Mouse (Mus musculus): ENCODE measurements at regions not wholly inside any gene's neighbourhood (a gene's known extent, or its start where the extent isn't known, plus 50 kb on each side); places are given as distances from the start of the nearest gene placed in this dataset.

GRCm38 (mm10) chr13:28418936-28419681 is 161.8 kb downstream of the Gm11361 start:
- Histone ChIP-seq H3K36me3 (ENCODE audit: control insufficient read depth) (no peaks in the 10 kb centered on the region), H3K4me1 (ENCODE audit: control insufficient read depth) (no peaks in the 10 kb centered on the region), H3K9me3 (ENCODE audit: control insufficient read depth, low read length) (no peaks in the 10 kb centered on the region), H3K27me3 (ENCODE audit: control insufficient read depth) (peaks cover 4% of the 10 kb centered on the region; the same call in 1 of the 2 replicates), H3K4me3 (replicated peaks) (no peak overlapping the region)
- TF ChIP-seq GATA1 (IDR thresholded peaks at IDR 0.05; ENCODE audit: low read length): no peak
- no peak for TF ChIP-seq TAL1 (IDR thresholded peaks at IDR 0.05; ENCODE audit: low read length)

DNA sequence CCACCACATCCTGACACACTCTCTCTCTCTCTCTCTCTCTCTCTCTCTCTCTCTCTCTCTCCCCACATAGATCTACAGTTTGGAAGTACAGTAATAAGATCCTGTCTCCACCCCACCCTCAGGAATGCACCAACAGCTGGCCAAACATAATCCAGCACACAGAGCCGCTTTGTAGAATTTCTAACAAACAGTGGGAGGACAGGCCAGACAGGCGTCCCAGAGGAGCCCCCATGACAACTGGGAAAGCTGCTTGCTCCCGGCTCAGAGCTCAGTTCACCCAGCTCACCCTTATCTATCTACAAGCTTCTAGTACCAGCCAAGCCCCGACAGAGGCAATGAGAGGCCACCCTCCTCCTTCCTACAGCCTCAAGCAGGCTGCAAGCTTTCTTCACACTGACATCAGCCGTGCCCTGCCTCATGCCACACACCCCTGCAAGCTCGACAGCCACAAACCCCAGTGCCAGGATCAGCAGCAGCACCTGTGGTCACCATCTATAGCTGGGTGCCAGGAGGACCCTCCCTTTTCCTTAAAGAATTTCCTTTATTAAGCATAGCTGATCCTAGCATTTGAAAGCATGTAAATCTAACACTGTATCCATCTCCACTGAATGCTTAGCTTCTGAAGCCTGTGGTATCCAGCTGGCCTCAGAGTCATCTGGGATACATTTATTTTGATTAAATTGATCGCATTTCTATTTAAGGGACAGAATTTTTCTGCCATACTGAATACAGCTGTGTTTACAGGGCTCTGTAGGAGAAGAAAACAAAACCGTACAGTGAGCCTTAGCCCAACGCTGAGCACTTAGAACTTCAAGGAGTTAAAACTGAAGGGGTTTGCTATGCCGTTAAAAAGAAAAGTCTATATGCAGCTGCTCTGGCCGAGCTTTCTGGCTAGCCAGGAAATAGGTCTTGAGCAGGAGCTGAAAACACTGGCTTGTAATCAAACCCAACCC is 160.9 kb downstream of the Gm11361 start:
- Histone ChIP-seq H3K4me3 (replicated peaks) (no peak overlapping the region), H3K36me3 (ENCODE audit: control insufficient read depth) (no peaks in the 10 kb centered on the region), H3K4me1 (ENCODE audit: control insufficient read depth) (no peaks in the 10 kb centered on the region), H3K9me3 (ENCODE audit: control insufficient read depth, low read length) (no peaks in the 10 kb centered on the region), H3K27me3 (ENCODE audit: control insufficient read depth) (peaks cover 4% of the 10 kb centered on the region; the same call in 1 of the 2 replicates)
- no peak for TF ChIP-seq GATA1 (IDR thresholded peaks at IDR 0.05; ENCODE audit: low read length)
- no peak for TF ChIP-seq TAL1 (IDR thresholded peaks at IDR 0.05; ENCODE audit: low read length)

- Histone ChIP-seq H3K4me1 (ENCODE audit: control insufficient read depth) (no peaks in the 10 kb centered on the region), H3K4me3 (replicated peaks) (no peak overlapping the region), H3K9me3 (ENCODE audit: control insufficient read depth, low read length) (no peaks in the 10 kb centered on the region), H3K36me3 (ENCODE audit: control insufficient read depth) (no peaks in the 10 kb centered on the region), H3K27me3 (ENCODE audit: control insufficient read depth) (peaks cover 4% of the 10 kb centered on the region; the same call in 1 of the 2 replicates)
- no peak for TF ChIP-seq TAL1 (IDR thresholded peaks at IDR 0.05; ENCODE audit: low read length)
- TF ChIP-seq GATA1 (IDR thresholded peaks at IDR 0.05; ENCODE audit: low read length): no peak
Measured at GRCm38 (mm10) chr13:28417431-28417928, 160.2 kb downstream of the Gm11361 start.

GRCm38 (mm10) chr13:28416887-28417286 is 159.6 kb downstream of the Gm11361 start:
- Histone ChIP-seq H3K4me1 (ENCODE audit: control insufficient read depth) (no peaks in the 10 kb centered on the region), H3K36me3 (ENCODE audit: control insufficient read depth) (no peaks in the 10 kb centered on the region), H3K27me3 (ENCODE audit: control insufficient read depth) (peaks cover 4% of the 10 kb centered on the region; the same call in 1 of the 2 replicates), H3K4me3 (replicated peaks) (no peak overlapping the region), H3K9me3 (ENCODE audit: control insufficient read depth, low read length) (no peaks in the 10 kb centered on the region)
- TF ChIP-seq TAL1 (IDR thresholded peaks at IDR 0.05; ENCODE audit: low read length) (no peak), GATA1 (IDR thresholded peaks at IDR 0.05; ENCODE audit: low read length) (no peak)

- Histone ChIP-seq H3K27me3 (ENCODE audit: control insufficient read depth) (peaks cover 4% of the 10 kb centered on the region; the same call in 1 of the 2 replicates), H3K4me3 (replicated peaks) (no peak overlapping the region), H3K4me1 (ENCODE audit: control insufficient read depth) (no peaks in the 10 kb centered on the region), H3K9me3 (ENCODE audit: control insufficient read depth, low read length) (no peaks in the 10 kb centered on the region), H3K36me3 (ENCODE audit: control insufficient read depth) (no peaks in the 10 kb centered on the region)
- no peak for TF ChIP-seq GATA1 (IDR thresholded peaks at IDR 0.05; ENCODE audit: low read length)
- no peak for TF ChIP-seq TAL1 (IDR thresholded peaks at IDR 0.05; ENCODE audit: low read length)
Measured at GRCm38 (mm10) chr13:28416231-28416630, 158.9 kb downstream of the Gm11361 start.

- no peak for TF ChIP-seq TAL1 (IDR thresholded peaks at IDR 0.05; ENCODE audit: low read length)
- TF ChIP-seq GATA1 (IDR thresholded peaks at IDR 0.05; ENCODE audit: low read length): no peak
- no peaks in the 10 kb centered on the region for H3K36me3 ChIP-seq (ENCODE audit: control insufficient read depth)
Measured at GRCm38 (mm10) chr13:28415769-28416168, 158.4 kb downstream of the Gm11361 start.

GRCm38 (mm10) chr13:28410324-28410723 is 153.0 kb downstream of the Gm11361 start:
- Histone ChIP-seq H3K4me1 (ENCODE audit: control insufficient read depth) (no peaks in the 10 kb centered on the region), H3K36me3 (ENCODE audit: control insufficient read depth) (no peaks in the 10 kb centered on the region), H3K4me3 (replicated peaks) (no peak overlapping the region), H3K27me3 (ENCODE audit: control insufficient read depth) (no peaks in the 10 kb centered on the region), H3K9me3 (ENCODE audit: control insufficient read depth, low read length) (no peaks in the 10 kb centered on the region)
- TF ChIP-seq TAL1 (IDR thresholded peaks at IDR 0.05; ENCODE audit: low read length): no peak
- no peak for TF ChIP-seq GATA1 (IDR thresholded peaks at IDR 0.05; ENCODE audit: low read length)

More at GRCm38 (mm10) chr13:28415769-28416168, 158.4 kb downstream of the Gm11361 start:
- Histone ChIP-seq H3K4me1 (ENCODE audit: control insufficient read depth) (no peaks in the 10 kb centered on the region), H3K4me3 (replicated peaks) (no peak overlapping the region), H3K27me3 (ENCODE audit: control insufficient read depth) (peaks cover 4% of the 10 kb centered on the region; the same call in 1 of the 2 replicates), H3K9me3 (ENCODE audit: control insufficient read depth, low read length) (no peaks in the 10 kb centered on the region)

GRCm38 (mm10) chr13:28409609-28409902 is 152.2 kb downstream of the Gm11361 start:
- Histone ChIP-seq H3K4me3 (replicated peaks) (no peak overlapping the region), H3K4me1 (ENCODE audit: control insufficient read depth) (no peaks in the 10 kb centered on the region), H3K9me3 (ENCODE audit: control insufficient read depth, low read length) (no peaks in the 10 kb centered on the region), H3K36me3 (ENCODE audit: control insufficient read depth) (no peaks in the 10 kb centered on the region), H3K27me3 (ENCODE audit: control insufficient read depth) (no peaks in the 10 kb centered on the region)
- TF ChIP-seq TAL1 (IDR thresholded peaks at IDR 0.05; ENCODE audit: low read length) (no peak), GATA1 (IDR thresholded peaks at IDR 0.05; ENCODE audit: low read length) (no peak)

Measured in erythroblast, embryonic 14.5 days (primary cell).